Mouse (Mus musculus): ENCODE results near the gene Gnl1. TPM values are rescaled to one million over a fixed set of nuclear protein-coding genes. Genes with fewer than 3 reads are reported as not detected.
"Not testable (repeated sequence)": the region's sequence is repeated elsewhere in the genome, so short reads cannot be mapped to it uniquely, and the experiment has no call there.

The Gnl1 gene
- polyA plus RNA-seq, 1 experiment from 2014 or later = 38.2 TPM

- no peak overlapping the region for H3K4me3 ChIP-seq (replicated peaks; ENCODE audit: low read depth, low read length)
- no peak for ATAC-seq (replicated peaks; ENCODE audit: low FRiP score, low read depth)
- TF ChIP-seq CTCF (IDR thresholded peaks at IDR 0.05; ENCODE audit: low read depth) = no peak
- 78% methylated on average over 7 of the region's 7 CpGs for WGBS
- no peaks in the 10 kb centered on the region for H3K4me1 ChIP-seq (replicated peaks; ENCODE audit: insufficient read depth, low read length)
- no peak for DNase-seq (ENCODE audit: low spot score)
- H3K9ac ChIP-seq (ENCODE audit: low read depth, low read length) = no peak overlapping the region
- H3K9me3 ChIP-seq (replicated peaks; ENCODE audit: low read length) = no peaks in the 10 kb centered on the region
- no peaks in the 10 kb centered on the region for H3K27me3 ChIP-seq (ENCODE audit: insufficient read depth, low read length)
- H3K27ac ChIP-seq = no peak overlapping the region
- H3K4me2 ChIP-seq (ENCODE audit: low read length) = no peak overlapping the region
- H3K36me3 ChIP-seq (ENCODE audit: insufficient read depth, low read length) = no peaks in the 10 kb centered on the region
Observed at GRCm38 (mm10) chr17:35999356-35999755, 19.7 kb downstream of the Gnl1 start.

- Histone ChIP-seq H3K4me2 (ENCODE audit: low read length) (no peak overlapping the region), H3K9me3 (replicated peaks; ENCODE audit: low read length) (no peaks in the 10 kb centered on the region), H3K4me1 (replicated peaks; ENCODE audit: insufficient read depth, low read length) (no peaks in the 10 kb centered on the region), H3K27me3 (ENCODE audit: insufficient read depth, low read length) (no peaks in the 10 kb centered on the region), H3K9ac (ENCODE audit: low read depth, low read length) (no peak overlapping the region), H3K4me3 (replicated peaks; ENCODE audit: low read depth, low read length) (no peak overlapping the region), H3K36me3 (ENCODE audit: insufficient read depth, low read length) (no peaks in the 10 kb centered on the region), H3K27ac (no peak overlapping the region)
- no peak for ATAC-seq (replicated peaks; ENCODE audit: low FRiP score, low read depth)
- DNase-seq (ENCODE audit: low spot score) = no peak
- no peak for TF ChIP-seq CTCF (IDR thresholded peaks at IDR 0.05; ENCODE audit: low read depth)
- 65% methylated on average over 4 of the region's 4 CpGs for WGBS
Observed at GRCm38 (mm10) chr17:36000349-36000748, 20.7 kb downstream of the Gnl1 start.

GRCm38 (mm10) chr17:36001121-36001897 is 21.7 kb downstream of the Gnl1 start:
- no peak for ATAC-seq (replicated peaks; ENCODE audit: low FRiP score, low read depth)
- WGBS = 85% methylated on average over 12 of the region's 12 CpGs
- Histone ChIP-seq H3K27me3 (ENCODE audit: insufficient read depth, low read length) (no peaks in the 10 kb centered on the region), H3K9me3 (replicated peaks; ENCODE audit: low read length) (no peaks in the 10 kb centered on the region), H3K4me1 (replicated peaks; ENCODE audit: insufficient read depth, low read length) (no peaks in the 10 kb centered on the region), H3K4me2 (ENCODE audit: low read length) (no peak overlapping the region), H3K9ac (ENCODE audit: low read depth, low read length) (no peak overlapping the region), H3K36me3 (ENCODE audit: insufficient read depth, low read length) (no peaks in the 10 kb centered on the region), H3K27ac (no peak overlapping the region), H3K4me3 (replicated peaks; ENCODE audit: low read depth, low read length) (no peak overlapping the region)
- no peak for TF ChIP-seq CTCF (IDR thresholded peaks at IDR 0.05; ENCODE audit: low read depth)
- no peak for DNase-seq (ENCODE audit: low spot score)

- DNase-seq (ENCODE audit: low spot score) (no peak), ATAC-seq (replicated peaks; ENCODE audit: low FRiP score, low read depth) (no peak)
- Histone ChIP-seq H3K4me2 (ENCODE audit: low read length) (no peak overlapping the region), H3K9me3 (replicated peaks; ENCODE audit: low read length) (no peaks in the 10 kb centered on the region), H3K4me1 (replicated peaks; ENCODE audit: insufficient read depth, low read length) (no peaks in the 10 kb centered on the region), H3K27me3 (ENCODE audit: insufficient read depth, low read length) (no peaks in the 10 kb centered on the region), H3K36me3 (ENCODE audit: insufficient read depth, low read length) (no peaks in the 10 kb centered on the region), H3K9ac (ENCODE audit: low read depth, low read length) (no peak overlapping the region), H3K27ac (no peak overlapping the region), H3K4me3 (replicated peaks; ENCODE audit: low read depth, low read length) (no peak overlapping the region)
- 91% methylated on average over 6 of the region's 6 CpGs for WGBS
- no peak for TF ChIP-seq CTCF (IDR thresholded peaks at IDR 0.05; ENCODE audit: low read depth)
Observed at GRCm38 (mm10) chr17:36001966-36002365, 22.3 kb downstream of the Gnl1 start.

GRCm38 (mm10) chr17:36003331-36003730 is 23.7 kb downstream of the Gnl1 start:
- DNase-seq (ENCODE audit: low spot score) (no peak), ATAC-seq (replicated peaks; ENCODE audit: low FRiP score, low read depth) (no peak)
- H3K27ac ChIP-seq = no peak overlapping the region
- no peaks in the 10 kb centered on the region for H3K36me3 ChIP-seq (ENCODE audit: insufficient read depth, low read length)
- no peak for TF ChIP-seq CTCF (IDR thresholded peaks at IDR 0.05; ENCODE audit: low read depth)
- H3K27me3 ChIP-seq (ENCODE audit: insufficient read depth, low read length) = no peaks in the 10 kb centered on the region
- no peak overlapping the region for H3K9ac ChIP-seq (ENCODE audit: low read depth, low read length)
- no peaks in the 10 kb centered on the region for H3K4me1 ChIP-seq (replicated peaks; ENCODE audit: insufficient read depth, low read length)
- 90% methylated on average over 7 of the region's 7 CpGs for WGBS
- no peaks in the 10 kb centered on the region for H3K9me3 ChIP-seq (replicated peaks; ENCODE audit: low read length)
- H3K4me2 ChIP-seq (ENCODE audit: low read length) = no peak overlapping the region
- no peak overlapping the region for H3K4me3 ChIP-seq (replicated peaks; ENCODE audit: low read depth, low read length)

GRCm38 (mm10) chr17:36004409-36004808 is 24.8 kb downstream of the Gnl1 start:
- H3K4me2 ChIP-seq (ENCODE audit: low read length); H3K4me3 ChIP-seq (replicated peaks; ENCODE audit: low read depth, low read length); H3K9me3 ChIP-seq (replicated peaks; ENCODE audit: low read length); ATAC-seq (replicated peaks; ENCODE audit: low FRiP score, low read depth); H3K27me3 ChIP-seq (ENCODE audit: insufficient read depth, low read length); DNase-seq (ENCODE audit: low spot score); H3K4me1 ChIP-seq (replicated peaks; ENCODE audit: insufficient read depth, low read length); H3K9ac ChIP-seq (ENCODE audit: low read depth, low read length); H3K36me3 ChIP-seq (ENCODE audit: insufficient read depth, low read length); H3K27ac ChIP-seq: not testable (repeated sequence)
- 90% methylated on average over 7 of the region's 7 CpGs for WGBS

- no peak for TF ChIP-seq CTCF (IDR thresholded peaks at IDR 0.05; ENCODE audit: low read depth)
- Histone ChIP-seq H3K27ac (no peak overlapping the region), H3K4me2 (ENCODE audit: low read length) (no peak overlapping the region), H3K9ac (ENCODE audit: low read depth, low read length) (no peak overlapping the region), H3K9me3 (replicated peaks; ENCODE audit: low read length) (no peaks in the 10 kb centered on the region), H3K27me3 (ENCODE audit: insufficient read depth, low read length) (no peaks in the 10 kb centered on the region), H3K36me3 (ENCODE audit: insufficient read depth, low read length) (peaks cover 3% of the 10 kb centered on the region; the same call in 1 of the 2 replicates), H3K4me1 (replicated peaks; ENCODE audit: insufficient read depth, low read length) (no peaks in the 10 kb centered on the region), H3K4me3 (replicated peaks; ENCODE audit: low read depth, low read length) (no peak overlapping the region)
- 94% methylated on average over 5 of the region's 5 CpGs for WGBS
- no peak for DNase-seq (ENCODE audit: low spot score)
- ATAC-seq (replicated peaks; ENCODE audit: low FRiP score, low read depth) = no peak
Observed at GRCm38 (mm10) chr17:36014977-36015376, 35.3 kb downstream of the Gnl1 start.

Data from kidney, postnatal 0 days (tissue).